Mouse (Mus musculus): ENCODE results near the gene Cacna1s. TPM values are rescaled to one million over a fixed set of nuclear protein-coding genes. Genes with fewer than 3 reads are reported as not detected.

Gene Cacna1s
- polyA plus RNA-seq (2015; fragmentation: Illumina TruSeq; extraction: RNeasy Lipid Tissue Mini Kit (QIAGEN cat#74804); ENCODE audit: insufficient read depth, low replicate concordance): 1.9 TPM

GRCm38 (mm10) chr1:136052547-136052946 is at the start of gene Cacna1s:
Gene Cacna1s, plus strand, starts transcription at chr1:136052750.

GRCm38 (mm10) chr1:136006292-136006748 is 46.2 kb upstream of the Cacna1s start, which contains the start of gene Igfn1:
Gene Igfn1, minus strand, starts transcription at chr1:136006342.

GRCm38 (mm10) chr1:136007211-136008158 is 45.1 kb upstream of the Cacna1s start, which contains the start of gene Tmem9:
Gene Tmem9, plus strand, starts transcription at chr1:136008150.

GRCm38 (mm10) chr1:136050312-136051012 is 2.1 kb upstream of the Cacna1s start, which contains the start of gene Ascl5:
Gene Ascl5, plus strand, starts transcription at chr1:136050804.

GRCm38 (mm10) chr1:136130951-136131558 is 78.5 kb downstream of the Cacna1s start, which contains the start of gene Kif21b:
Gene Kif21b, plus strand, starts transcription at chr1:136131389.

Other genes with a start within 250 kb of the Cacna1s start
- gene Lad1, start 234.2 kb upstream of the Cacna1s start, polyA plus RNA-seq (2015; fragmentation: Illumina TruSeq; extraction: RNeasy Lipid Tissue Mini Kit (QIAGEN cat#74804); ENCODE audit: insufficient read depth, low replicate concordance): 1.8 TPM
- 3.7 TPM for gene Tnnt2, start 216.4 kb upstream of the Cacna1s start, polyA plus RNA-seq (2015; fragmentation: Illumina TruSeq; extraction: RNeasy Lipid Tissue Mini Kit (QIAGEN cat#74804); ENCODE audit: insufficient read depth, low replicate concordance)
- gene Pkp1, start 133.5 kb upstream of the Cacna1s start, polyA plus RNA-seq (2015; fragmentation: Illumina TruSeq; extraction: RNeasy Lipid Tissue Mini Kit (QIAGEN cat#74804); ENCODE audit: insufficient read depth, low replicate concordance): not detected
- gene Igfn1, start 46.4 kb upstream of the Cacna1s start, polyA plus RNA-seq (2015; fragmentation: Illumina TruSeq; extraction: RNeasy Lipid Tissue Mini Kit (QIAGEN cat#74804); ENCODE audit: insufficient read depth, low replicate concordance): not detected
- gene Tmem9, start 44.6 kb upstream of the Cacna1s start, polyA plus RNA-seq (2015; fragmentation: Illumina TruSeq; extraction: RNeasy Lipid Tissue Mini Kit (QIAGEN cat#74804); ENCODE audit: insufficient read depth, low replicate concordance): 10.1 TPM
- gene Ascl5, start 1.9 kb upstream of the Cacna1s start, polyA plus RNA-seq (2015; fragmentation: Illumina TruSeq; extraction: RNeasy Lipid Tissue Mini Kit (QIAGEN cat#74804); ENCODE audit: insufficient read depth, low replicate concordance): not detected
- 48.2 TPM for gene Kif21b, start 78.6 kb downstream of the Cacna1s start, polyA plus RNA-seq (2015; fragmentation: Illumina TruSeq; extraction: RNeasy Lipid Tissue Mini Kit (QIAGEN cat#74804); ENCODE audit: insufficient read depth, low replicate concordance)
- not detected for gene Mroh3, start 160.1 kb downstream of the Cacna1s start, polyA plus RNA-seq (2015; fragmentation: Illumina TruSeq; extraction: RNeasy Lipid Tissue Mini Kit (QIAGEN cat#74804); ENCODE audit: insufficient read depth, low replicate concordance)
- 0.29 TPM for gene Inava, start 181.5 kb downstream of the Cacna1s start, polyA plus RNA-seq (2015; fragmentation: Illumina TruSeq; extraction: RNeasy Lipid Tissue Mini Kit (QIAGEN cat#74804); ENCODE audit: insufficient read depth, low replicate concordance)
- not detected for gene Gpr25, start 208.1 kb downstream of the Cacna1s start, polyA plus RNA-seq (2015; fragmentation: Illumina TruSeq; extraction: RNeasy Lipid Tissue Mini Kit (QIAGEN cat#74804); ENCODE audit: insufficient read depth, low replicate concordance)

Data from spleen, adult 10 weeks (tissue).